ENCODE assay signal across 24 mouse cellular contexts in the genomic region with DNA sequence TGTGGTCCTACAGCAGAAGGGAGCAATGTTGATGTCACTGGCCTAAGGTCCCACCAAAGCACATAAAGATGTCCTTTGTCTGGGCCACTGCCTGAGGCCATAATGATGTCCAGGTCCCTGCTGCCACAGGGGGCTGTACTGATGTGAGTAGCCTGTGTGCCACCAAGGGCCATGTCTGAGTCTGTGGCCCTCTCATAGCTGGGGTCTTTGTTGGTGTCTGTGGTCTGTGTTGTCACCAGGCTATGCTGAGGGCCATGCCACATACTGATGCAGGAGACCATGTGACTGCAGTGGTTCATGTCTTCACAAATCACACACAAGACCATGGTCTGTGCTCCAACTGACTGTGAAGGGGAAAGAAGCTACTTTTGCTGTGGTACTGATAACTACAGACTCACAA.
"Had no signal": no experiment of that assay in that cellular context is flagged by ENCODE, and none has a peak within 500 bp of the region (broad histone marks: within the 10 kb centered on the region; RNA-seq: fewer than 3 reads in every experiment).

No protein-coding gene starts in this region.

- H3K27ac ChIP-seq: gastrocnemius, adult 2 months; heart, embryonic 10.5 days; hindbrain, embryonic 10.5 days; hindbrain, embryonic 13.5 days; intestine, embryonic 15.5 days; limb, embryonic 13.5 days; limb, embryonic 15.5 days had no signal

- H3K27me3 ChIP-seq: heart, embryonic 12.5 days; hindbrain, embryonic 13.5 days; intestine, embryonic 15.5 days; limb, embryonic 13.5 days; limb, embryonic 15.5 days had no signal

- H3K4me3 ChIP-seq: gastrocnemius, adult 2 months; heart, embryonic 10.5 days; heart, embryonic 12.5 days; hindbrain, embryonic 10.5 days; hindbrain, embryonic 13.5 days; intestine, embryonic 15.5 days; limb, embryonic 13.5 days; limb, embryonic 15.5 days had no signal

- DNase-seq: gastrocnemius, adult 2 months; gastrocnemius, postnatal 10 days; gastrocnemius, postnatal 25 days; heart, adult 18-20 months; heart, postnatal 10 days; heart, postnatal 4 days; kidney, adult 18-20 months; kidney, adult 8-10 months; kidney, postnatal 10 days; kidney, postnatal 25 days; kidney, postnatal 4 days; layer of hippocampus, adult 9-11 months; layer of hippocampus, postnatal 36 days; left cerebral cortex, postnatal 4 days had no signal

- H3K36me3 ChIP-seq: heart, embryonic 10.5 days; heart, embryonic 12.5 days; hindbrain, embryonic 10.5 days; hindbrain, embryonic 13.5 days; intestine, embryonic 15.5 days; limb, embryonic 13.5 days; limb, embryonic 15.5 days had no signal

- H3K9me3 ChIP-seq: heart, embryonic 10.5 days; heart, embryonic 12.5 days; hindbrain, embryonic 10.5 days; hindbrain, embryonic 13.5 days; intestine, embryonic 15.5 days; limb, embryonic 13.5 days; limb, embryonic 15.5 days had no signal

- H3K4me2 ChIP-seq: heart, embryonic 12.5 days; hindbrain, embryonic 13.5 days; intestine, embryonic 15.5 days; limb, embryonic 13.5 days; limb, embryonic 15.5 days had no signal

- H3K4me1 ChIP-seq: heart, embryonic 10.5 days; heart, embryonic 12.5 days; hindbrain, embryonic 10.5 days; intestine, embryonic 15.5 days; limb, embryonic 13.5 days; limb, embryonic 15.5 days had no signal

- H3K9ac ChIP-seq: heart, embryonic 12.5 days; hindbrain, embryonic 13.5 days; intestine, embryonic 15.5 days; limb, embryonic 13.5 days; limb, embryonic 15.5 days had no signal

- ATAC-seq: hindbrain, embryonic 16.5 days; inflammation-experienced regulatory T-cells, adult 6 months; intestine, postnatal 0 days had no signal
